Mouse (Mus musculus): ENCODE data around the gene Fam151b. TPM values are rescaled to one million over a fixed set of nuclear protein-coding genes. Genes with fewer than 3 reads are reported as not detected.

Gene Fam151b
- polyA plus RNA-seq (2015; fragmentation: Nextera tagmentation; extraction: Ambion mirVana) = 0.11 TPM in 1 of 2 replicates, not detected in the other

GRCm38 (mm10) chr13:92483852-92484463 lies at the start of gene Fam151b:
Gene Fam151b (minus strand): TSS chr13:92484015.
- no peaks in the 10 kb centered on the region for H3K9me3 ChIP-seq (replicated peaks)
- H3K27ac ChIP-seq = peak within 1 kb of the TSS; percentile 65
- H3K4me3 ChIP-seq = peak within 1 kb of the TSS; percentile 58
- no peaks in the 10 kb centered on the region; the same call in 1 of the 2 replicates for H3K36me3 ChIP-seq
- H3K4me1 ChIP-seq (replicated peaks) = no peaks in the 10 kb centered on the region
- 6% methylated on average over 19 of the region's 19 CpGs for WGBS
- H3K4me2 ChIP-seq = peak within 1 kb of the TSS; percentile 85
- no peaks in the 10 kb centered on the region for H3K27me3 ChIP-seq
- ATAC-seq (replicated peaks; ENCODE audit: insufficient number of reproducible peaks, insufficient read depth, low FRiP score, low read depth) = peak; percentile 97
- H3K9ac ChIP-seq = peak within 1 kb of the TSS; percentile 56

- no peaks in the 10 kb centered on the region for H3K27me3 ChIP-seq
- no peak overlapping the region for H3K9ac ChIP-seq
- H3K4me3 ChIP-seq = no peak overlapping the region
- no peaks in the 10 kb centered on the region for H3K36me3 ChIP-seq
- WGBS = 81% methylated on average over 2 of the region's 2 CpGs
- H3K9me3 ChIP-seq (replicated peaks) = no peaks in the 10 kb centered on the region
- no peak for ATAC-seq (replicated peaks; ENCODE audit: insufficient number of reproducible peaks, insufficient read depth, low FRiP score, low read depth)
- H3K4me2 ChIP-seq = no peak overlapping the region
- peaks cover 8% of the 10 kb centered on the region for H3K4me1 ChIP-seq (replicated peaks)
- H3K27ac ChIP-seq = no peak overlapping the region
Measured at GRCm38 (mm10) chr13:92532216-92532615, 48.4 kb upstream of the Fam151b start.

GRCm38 (mm10) chr13:92531237-92531636 lies 47.4 kb upstream of the Fam151b start:
- ATAC-seq (replicated peaks; ENCODE audit: insufficient number of reproducible peaks, insufficient read depth, low FRiP score, low read depth) = no peak
- WGBS = 4% methylated on average over 15 of the region's 15 CpGs

GRCm38 (mm10) chr13:92530721-92531211 lies 47.0 kb upstream of the Fam151b start, which contains the start of gene Zfyve16:
Gene Zfyve16 (minus strand): TSS chr13:92530868.
- peak; percentile 98 for ATAC-seq (replicated peaks; ENCODE audit: insufficient number of reproducible peaks, insufficient read depth, low FRiP score, low read depth)
- Histone ChIP-seq H3K27ac (peak within 1 kb of the TSS; percentile 98), H3K9me3 (replicated peaks) (no peaks in the 10 kb centered on the region), H3K4me1 (replicated peaks) (peaks cover 8% of the 10 kb centered on the region), H3K9ac (peak within 1 kb of the TSS; percentile 85), H3K4me2 (peak within 1 kb of the TSS; percentile 65), H3K4me3 (peak within 1 kb of the TSS; percentile 80), H3K27me3 (no peaks in the 10 kb centered on the region), H3K36me3 (no peaks in the 10 kb centered on the region)
- WGBS = under 1% methylated on average over 46 of the region's 46 CpGs

More at GRCm38 (mm10) chr13:92531237-92531636, 47.4 kb upstream of the Fam151b start:
- peaks cover 8% of the 10 kb centered on the region for H3K4me1 ChIP-seq (replicated peaks)
- H3K27me3 ChIP-seq = no peaks in the 10 kb centered on the region
- no peaks in the 10 kb centered on the region for H3K9me3 ChIP-seq (replicated peaks)
- H3K36me3 ChIP-seq = no peaks in the 10 kb centered on the region
- peak overlapping the region; percentile 85 for H3K9ac ChIP-seq
- peak overlapping the region; percentile 80 for H3K4me3 ChIP-seq
- H3K4me2 ChIP-seq = peak overlapping the region; percentile 65
- H3K27ac ChIP-seq = peak overlapping the region; percentile 98

GRCm38 (mm10) chr13:92529828-92530720 lies 46.3 kb upstream of the Fam151b start:
- H3K27me3 ChIP-seq = no peaks in the 10 kb centered on the region
- peak overlapping the region; percentile 98 for H3K27ac ChIP-seq
- 2% methylated on average over 33 of the region's 47 CpGs for WGBS
- H3K4me3 ChIP-seq = peak overlapping the region; percentile 80
- H3K9me3 ChIP-seq (replicated peaks) = no peaks in the 10 kb centered on the region
- H3K9ac ChIP-seq = peak overlapping the region; percentile 85
- peak; percentile 87 for ATAC-seq (replicated peaks; ENCODE audit: insufficient number of reproducible peaks, insufficient read depth, low FRiP score, low read depth)
- H3K4me2 ChIP-seq = peak overlapping the region; percentile 65
- peaks cover 8% of the 10 kb centered on the region for H3K4me1 ChIP-seq (replicated peaks)
- H3K36me3 ChIP-seq = no peaks in the 10 kb centered on the region

GRCm38 (mm10) chr13:92523178-92523813 lies 39.5 kb upstream of the Fam151b start:
- H3K4me3 ChIP-seq = no peak overlapping the region
- ATAC-seq (replicated peaks; ENCODE audit: insufficient number of reproducible peaks, insufficient read depth, low FRiP score, low read depth) = no peak
- no peaks in the 10 kb centered on the region for H3K27me3 ChIP-seq
- no peaks in the 10 kb centered on the region for H3K9me3 ChIP-seq (replicated peaks)
- no peak overlapping the region for H3K27ac ChIP-seq
- no peaks in the 10 kb centered on the region for H3K4me1 ChIP-seq (replicated peaks)
- peaks cover 28% of the 10 kb centered on the region for H3K36me3 ChIP-seq
- 66% methylated on average over 5 of the region's 5 CpGs for WGBS
- no peak overlapping the region for H3K4me2 ChIP-seq
- H3K9ac ChIP-seq = no peak overlapping the region

- Histone ChIP-seq H3K36me3 (peaks cover 47% of the 10 kb centered on the region), H3K27ac (no peak overlapping the region), H3K9me3 (replicated peaks) (no peaks in the 10 kb centered on the region), H3K27me3 (no peaks in the 10 kb centered on the region), H3K4me1 (replicated peaks) (no peaks in the 10 kb centered on the region), H3K9ac (no peak overlapping the region), H3K4me2 (no peak overlapping the region), H3K4me3 (no peak overlapping the region)
- no peak for ATAC-seq (replicated peaks; ENCODE audit: insufficient number of reproducible peaks, insufficient read depth, low FRiP score, low read depth)
- WGBS = 82% methylated on average over 12 of the region's 12 CpGs
Measured at GRCm38 (mm10) chr13:92504871-92505270, 21.1 kb upstream of the Fam151b start.

GRCm38 (mm10) chr13:92491923-92492322 lies 8.1 kb upstream of the Fam151b start:
- no peak overlapping the region for H3K4me2 ChIP-seq
- no peak overlapping the region for H3K27ac ChIP-seq
- H3K9me3 ChIP-seq (replicated peaks) = no peaks in the 10 kb centered on the region
- no peaks in the 10 kb centered on the region for H3K27me3 ChIP-seq
- no peaks in the 10 kb centered on the region for H3K4me1 ChIP-seq (replicated peaks)
- no peak overlapping the region for H3K4me3 ChIP-seq
- no peak overlapping the region for H3K9ac ChIP-seq
- no peak for ATAC-seq (replicated peaks; ENCODE audit: insufficient number of reproducible peaks, insufficient read depth, low FRiP score, low read depth)
- H3K36me3 ChIP-seq = peaks cover 22% of the 10 kb centered on the region
- WGBS = 93% methylated on average over 1 of the region's 1 CpGs

- H3K4me2 ChIP-seq = no peak overlapping the region
- no peak overlapping the region for H3K27ac ChIP-seq
- no peak overlapping the region for H3K4me3 ChIP-seq
- no peak; the same call in 1 of the 2 replicates for ATAC-seq (replicated peaks; ENCODE audit: insufficient number of reproducible peaks, insufficient read depth, low FRiP score, low read depth)
- no peaks in the 10 kb centered on the region for H3K9me3 ChIP-seq (replicated peaks)
- no peak overlapping the region for H3K9ac ChIP-seq
- no peaks in the 10 kb centered on the region for H3K27me3 ChIP-seq
- no peaks in the 10 kb centered on the region for H3K4me1 ChIP-seq (replicated peaks)
- H3K36me3 ChIP-seq = peaks cover 22% of the 10 kb centered on the region
- 70% methylated on average over 4 of the region's 4 CpGs for WGBS
Measured at GRCm38 (mm10) chr13:92490817-92491216, 7.0 kb upstream of the Fam151b start.

- H3K27me3 ChIP-seq = no peaks in the 10 kb centered on the region
- peak overlapping the region; percentile 58 for H3K4me3 ChIP-seq
- no peaks in the 10 kb centered on the region; the same call in 1 of the 2 replicates for H3K36me3 ChIP-seq
- no peaks in the 10 kb centered on the region for H3K4me1 ChIP-seq (replicated peaks)
- ATAC-seq (replicated peaks; ENCODE audit: insufficient number of reproducible peaks, insufficient read depth, low FRiP score, low read depth) = peak; percentile 58
- H3K4me2 ChIP-seq = peak overlapping the region; percentile 85
- WGBS = 11% methylated on average over 3 of the region's 3 CpGs
- H3K27ac ChIP-seq = peak overlapping the region; percentile 65; the same call in 1 of the 2 replicates
- peak overlapping the region; percentile 56 for H3K9ac ChIP-seq
- H3K9me3 ChIP-seq (replicated peaks) = no peaks in the 10 kb centered on the region
Measured at GRCm38 (mm10) chr13:92483348-92483747, 467 bp downstream of the Fam151b start.

GRCm38 (mm10) chr13:92470151-92470550 lies 13.7 kb downstream of the Fam151b start:
- H3K9me3 ChIP-seq (replicated peaks) = no peaks in the 10 kb centered on the region
- no peak for ATAC-seq (replicated peaks; ENCODE audit: insufficient number of reproducible peaks, insufficient read depth, low FRiP score, low read depth)
- no peak overlapping the region for H3K4me3 ChIP-seq
- H3K27ac ChIP-seq = no peak overlapping the region
- 60% methylated on average over 2 of the region's 2 CpGs for whole genome bisulfite sequencing
- H3K9ac ChIP-seq = no peak overlapping the region
- no peaks in the 10 kb centered on the region for H3K4me1 ChIP-seq (replicated peaks)
- no peaks in the 10 kb centered on the region for H3K27me3 ChIP-seq
- H3K4me2 ChIP-seq = no peak overlapping the region
- H3K36me3 ChIP-seq = peaks cover 10% of the 10 kb centered on the region; the same call in 1 of the 2 replicates
